Mouse (Mus musculus) heart, embryonic 15.5 days (tissue): ENCODE measurements around the gene Stox2. TPM values are rescaled to one million over a fixed set of nuclear protein-coding genes. Genes with fewer than 3 reads are reported as not detected.

Experiments
- ATAC-seq: fragments of 200-750 bp; cut with Nextera tagmentation; replicated peaks from 2 replicates; pipeline ENCODE4 v1.8.0; 2017; ENCODE audit warnings: low read depth, moderate TSS enrichment; ENCODE audit not compliant: insufficient number of reproducible peaks, insufficient read depth, low FRiP score
- H3K27ac ChIP-seq: fragments of 300-500 bp; sonication (generic); 2 replicates; pipeline ENCODE4 v1.5.1; 2015; ENCODE audit warnings: mild to moderate bottlenecking, inconsistent platforms
- H3K27me3 ChIP-seq: fragments of 300-500 bp; sonication (generic); 2 replicates; pipeline ENCODE4 v1.6.1; 2015; ENCODE audit warnings: inconsistent platforms
- H3K36me3 ChIP-seq: fragments of 300-500 bp; sonication (generic); 2 replicates; pipeline ENCODE4 v1.6.1; 2015; ENCODE audit warnings: mild to moderate bottlenecking, inconsistent platforms
- H3K4me1 ChIP-seq: fragments of 300-500 bp; sonication (generic); replicated peaks from 2 replicates; pipeline ENCODE4 v1.6.1; 2015; ENCODE audit warnings: inconsistent platforms
- H3K4me2 ChIP-seq: fragments of 300-500 bp; sonication (generic); 2 replicates; pipeline ENCODE4 v1.6.1; 2015; ENCODE audit warnings: inconsistent platforms, mild to moderate bottlenecking, moderate library complexity
- H3K4me3 ChIP-seq: fragments of 300-500 bp; sonication (generic); 2 replicates; pipeline ENCODE4 v1.5.1; 2015; ENCODE audit warnings: mild to moderate bottlenecking, inconsistent platforms
- H3K9ac ChIP-seq: fragments of 300-500 bp; sonication (generic); 2 replicates; pipeline ENCODE4 v1.6.1; 2015; ENCODE audit warnings: mild to moderate bottlenecking, inconsistent platforms
- H3K9me3 ChIP-seq: fragments of 300-500 bp; sonication (generic); replicated peaks from 2 replicates; pipeline ENCODE4 v1.6.1; 2016; ENCODE audit warnings: inconsistent platforms
- WGBS: fragments of 180-500 bp; shearing (Covaris S2); methylation state at CpG from one replicate; pipeline ENCODE4 v1.1.7; 2015; ENCODE audit warnings: mixed read lengths; 5-methylcytosine and 5-hydroxymethylcytosine counted together
- polyA plus RNA-seq: library from polyadenylated mRNA; unstranded; fragments of >200 nt; fragmentation: Nextera tagmentation; extraction: Ambion mirVana; gene quantifications from 2 replicates; pipeline ENCODE4 v1.2.1, GENCODE M21; 2015

The Stox2 gene
- polyA plus RNA-seq, 1 experiment from 2014 or later, result 8.7 TPM

GRCm38 (mm10) chr8:47351914-47352701 is 94.1 kb downstream of the Stox2 start:
- peak; percentile 86 for ATAC-seq
- no peaks in the 10 kb centered on the region for H3K36me3 ChIP-seq
- H3K4me1 ChIP-seq, result peaks cover 35% of the 10 kb centered on the region
- 16% methylated on average over 21 of the region's 21 CpGs for WGBS
- peak overlapping the region; percentile 26; the same call in 1 of the 2 replicates for H3K9ac ChIP-seq
- peak overlapping the region; percentile 38 for H3K4me3 ChIP-seq
- peak overlapping the region; percentile 55 for H3K4me2 ChIP-seq
- peak overlapping the region; percentile 79 for H3K27ac ChIP-seq
- peaks cover 8% of the 10 kb centered on the region; the same call in 1 of the 2 replicates for H3K27me3 ChIP-seq
- no peaks in the 10 kb centered on the region for H3K9me3 ChIP-seq

GRCm38 (mm10) chr8:47349082-47349481 is 97.1 kb downstream of the Stox2 start:
- WGBS, result 35% methylated on average over 8 of the region's 8 CpGs
- Histone ChIP-seq H3K4me2 (no peak overlapping the region), H3K27me3 (peaks cover 8% of the 10 kb centered on the region; the same call in 1 of the 2 replicates)

GRCm38 (mm10) chr8:47347809-47348208 is 98.4 kb downstream of the Stox2 start:
- Histone ChIP-seq H3K9ac (no peak overlapping the region), H3K4me2 (no peak overlapping the region), H3K27ac (no peak overlapping the region), H3K36me3 (no peaks in the 10 kb centered on the region), H3K4me1 (peaks cover 24% of the 10 kb centered on the region), H3K9me3 (no peaks in the 10 kb centered on the region), H3K4me3 (no peak overlapping the region), H3K27me3 (peaks cover 5% of the 10 kb centered on the region)
- WGBS, result 55% methylated on average over 6 of the region's 6 CpGs
- ATAC-seq, result no peak

More at GRCm38 (mm10) chr8:47349082-47349481, 97.1 kb downstream of the Stox2 start:
- Histone ChIP-seq H3K27ac (no peak overlapping the region), H3K4me1 (peaks cover 26% of the 10 kb centered on the region), H3K9ac (no peak overlapping the region), H3K36me3 (no peaks in the 10 kb centered on the region), H3K4me3 (no peak overlapping the region), H3K9me3 (no peaks in the 10 kb centered on the region)
- no peak for ATAC-seq

- H3K4me1 ChIP-seq, result peaks cover 12% of the 10 kb centered on the region; the same call in 1 of the 2 replicates
- WGBS, result 92% methylated on average over 9 of the region's 9 CpGs
- H3K27me3 ChIP-seq, result peaks cover 3% of the 10 kb centered on the region
Observed at GRCm38 (mm10) chr8:47345772-47346103, 100.4 kb downstream of the Stox2 start.

GRCm38 (mm10) chr8:47345085-47345771 is 100.9 kb downstream of the Stox2 start:
- Histone ChIP-seq H3K36me3 (no peaks in the 10 kb centered on the region), H3K27me3 (no peaks in the 10 kb centered on the region; the same call in none of the 2 replicates), H3K4me3 (no peak overlapping the region), H3K9ac (no peak overlapping the region), H3K27ac (peak overlapping the region; percentile 42; the same call in 1 of the 2 replicates), H3K4me2 (no peak overlapping the region), H3K4me1 (peaks cover 12% of the 10 kb centered on the region; the same call in 1 of the 2 replicates), H3K9me3 (no peaks in the 10 kb centered on the region)
- 56% methylated on average over 15 of the region's 15 CpGs for WGBS
- no peak for ATAC-seq

More at GRCm38 (mm10) chr8:47345772-47346103, 100.4 kb downstream of the Stox2 start:
- H3K4me3 ChIP-seq, result no peak overlapping the region
- no peak overlapping the region for H3K27ac ChIP-seq
- H3K9me3 ChIP-seq, result no peaks in the 10 kb centered on the region
- H3K9ac ChIP-seq, result no peak overlapping the region
- no peaks in the 10 kb centered on the region for H3K36me3 ChIP-seq
- H3K4me2 ChIP-seq, result no peak overlapping the region
- no peak for ATAC-seq

- WGBS, result 72% methylated on average over 11 of the region's 11 CpGs
- no peak for ATAC-seq
- no peaks in the 10 kb centered on the region for H3K36me3 ChIP-seq
- H3K27ac ChIP-seq, result no peak overlapping the region
- no peaks in the 10 kb centered on the region for H3K9me3 ChIP-seq
- peaks cover 8% of the 10 kb centered on the region for H3K4me1 ChIP-seq
- H3K4me2 ChIP-seq, result no peak overlapping the region
- H3K4me3 ChIP-seq, result no peak overlapping the region
- H3K9ac ChIP-seq, result no peak overlapping the region
- no peaks in the 10 kb centered on the region; the same call in 1 of the 2 replicates for H3K27me3 ChIP-seq
Observed at GRCm38 (mm10) chr8:47341474-47341873, 104.7 kb downstream of the Stox2 start.

- Histone ChIP-seq H3K4me2 (no peak overlapping the region), H3K9me3 (no peaks in the 10 kb centered on the region), H3K4me1 (peaks cover 13% of the 10 kb centered on the region), H3K4me3 (no peak overlapping the region), H3K27ac (no peak overlapping the region), H3K36me3 (no peaks in the 10 kb centered on the region), H3K27me3 (no peaks in the 10 kb centered on the region; the same call in 1 of the 2 replicates), H3K9ac (no peak overlapping the region)
- WGBS, result 75% methylated on average over 3 of the region's 3 CpGs
- no peak for ATAC-seq
Observed at GRCm38 (mm10) chr8:47338691-47339323, 107.4 kb downstream of the Stox2 start.

- no peak overlapping the region for H3K27ac ChIP-seq
- no peak overlapping the region for H3K4me2 ChIP-seq
- ATAC-seq, result no peak
- H3K4me1 ChIP-seq, result peaks cover 12% of the 10 kb centered on the region
- H3K36me3 ChIP-seq, result no peaks in the 10 kb centered on the region
- H3K9ac ChIP-seq, result no peak overlapping the region
- H3K4me3 ChIP-seq, result no peak overlapping the region
- H3K9me3 ChIP-seq, result no peaks in the 10 kb centered on the region
- WGBS, result 90% methylated on average over 12 of the region's 12 CpGs
- no peaks in the 10 kb centered on the region for H3K27me3 ChIP-seq
Observed at GRCm38 (mm10) chr8:47336433-47336832, 109.7 kb downstream of the Stox2 start.

- Histone ChIP-seq H3K4me1 (peaks cover 11% of the 10 kb centered on the region), H3K27ac (no peak overlapping the region), H3K27me3 (no peaks in the 10 kb centered on the region), H3K9ac (no peak overlapping the region), H3K4me3 (no peak overlapping the region), H3K4me2 (no peak overlapping the region), H3K36me3 (no peaks in the 10 kb centered on the region), H3K9me3 (no peaks in the 10 kb centered on the region)
- ATAC-seq, result no peak
- WGBS, result 92% methylated on average over 4 of the region's 4 CpGs
Observed at GRCm38 (mm10) chr8:47335940-47336339, 110.2 kb downstream of the Stox2 start.

- peak overlapping the region; percentile 68 for H3K27ac ChIP-seq
- H3K9ac ChIP-seq, result no peak overlapping the region; the same call in 1 of the 2 replicates
- 51% methylated on average over 9 of the region's 9 CpGs for WGBS
- peak overlapping the region; percentile 37 for H3K4me3 ChIP-seq
- no peaks in the 10 kb centered on the region for H3K27me3 ChIP-seq
- H3K9me3 ChIP-seq, result no peaks in the 10 kb centered on the region
- ATAC-seq, result peak; percentile 86
- peak overlapping the region; percentile 52 for H3K4me2 ChIP-seq
- no peaks in the 10 kb centered on the region for H3K36me3 ChIP-seq
- peaks cover 5% of the 10 kb centered on the region; the same call in 1 of the 2 replicates for H3K4me1 ChIP-seq
Observed at GRCm38 (mm10) chr8:47334223-47334757, 111.9 kb downstream of the Stox2 start.

GRCm38 (mm10) chr8:47332941-47333340 is 113.2 kb downstream of the Stox2 start:
- no peak overlapping the region for H3K4me3 ChIP-seq
- no peaks in the 10 kb centered on the region for H3K9me3 ChIP-seq
- H3K36me3 ChIP-seq, result no peaks in the 10 kb centered on the region
- no peak overlapping the region for H3K27ac ChIP-seq
- H3K4me2 ChIP-seq, result no peak overlapping the region
- no peak overlapping the region for H3K9ac ChIP-seq
- H3K27me3 ChIP-seq, result no peaks in the 10 kb centered on the region
- no peak for ATAC-seq
- H3K4me1 ChIP-seq, result peaks cover 5% of the 10 kb centered on the region; the same call in 1 of the 2 replicates
- WGBS, result 92% methylated on average over 1 of the region's 1 CpGs
